Mouse (Mus musculus) monocyte, adult 59 days (primary cell): ENCODE measurements around the gene Tbx19. TPM values are rescaled to one million over a fixed set of nuclear protein-coding genes. Genes with fewer than 3 reads are reported as not detected.

Source experiments
- total RNA-seq, 2 experiments: library from RNA; stranded (reverse); gene quantifications; one replicate each; pipeline ENCODE4 v1.2.4; 2023

The Tbx19 gene
- total RNA-seq, result not detected

GRCm38 (mm10) chr1:165160723-165161405, at the start of gene Tbx19:
TSS of gene Tbx19 (minus strand) at chr1:165160773.

GRCm38 (mm10) chr1:165193880-165194661, 33.5 kb upstream of the Tbx19 start, which contains the start of gene Sft2d2:
TSS of gene Sft2d2 (minus strand) at chr1:165194438.

Other genes starting within 250 kb of the Tbx19 start
- not detected for gene Xcl1, start 225.2 kb downstream of the Tbx19 start, total RNA-seq
- 10 to 100 TPM; 35.1 to 37.9 TPM for gene Sft2d2, start 33.7 kb upstream of the Tbx19 start, total RNA-seq
- gene Tiprl, start 76.2 kb upstream of the Tbx19 start, total RNA-seq, result 10 to 100 TPM; 24.3 to 34.3 TPM
- under 1 TPM; 0.15 to 0.16 TPM for gene Gpr161, start 135.0 kb upstream of the Tbx19 start, total RNA-seq